Mouse (Mus musculus): ENCODE data around the gene Kirrel3. TPM values are rescaled to one million over a fixed set of nuclear protein-coding genes. Genes with fewer than 3 reads are reported as not detected.
A peak's percentile ranks its signal among the peaks of the same experiment; 100 is the strongest.

Kirrel3 gene
- polyA plus RNA-seq, 1 experiment from 2014 or later = 11.4 TPM

DNA sequence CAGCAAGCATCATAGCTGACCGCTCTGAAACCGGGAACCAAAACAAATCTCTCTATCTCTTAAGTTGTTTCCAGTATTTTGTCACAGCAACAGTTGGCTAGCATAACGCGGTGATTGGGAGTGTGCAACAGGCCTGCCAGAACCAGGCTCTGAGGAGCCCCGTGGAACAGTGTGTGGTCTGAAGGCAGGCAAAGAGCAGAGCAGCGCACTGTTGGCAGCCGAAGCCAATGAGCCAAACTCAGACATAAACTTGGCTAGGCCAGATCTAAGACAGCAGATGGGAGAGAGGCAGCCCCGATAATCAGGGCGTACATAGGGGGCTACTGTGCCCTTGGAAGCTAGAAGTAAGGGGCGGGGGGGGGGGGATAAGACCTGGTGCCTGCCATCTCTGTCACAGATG, 372.4 kb downstream of the Kirrel3 start:
- 92% methylated on average over 10 of the region's 10 CpGs for WGBS
- H3K4me1 ChIP-seq = peaks cover 8% of the 10 kb centered on the region; the same call in 1 of the 2 replicates
- no peak overlapping the region for H3K27ac ChIP-seq
- no peak overlapping the region for H3K4me3 ChIP-seq (replicated peaks)
- no peak overlapping the region for H3K4me2 ChIP-seq
- H3K9me3 ChIP-seq = no peaks in the 10 kb centered on the region
- H3K36me3 ChIP-seq (replicated peaks) = no peaks in the 10 kb centered on the region
- no peak for ATAC-seq (ENCODE audit: low FRiP score)
- no peak overlapping the region for H3K9ac ChIP-seq
- H3K27me3 ChIP-seq = peaks cover 3% of the 10 kb centered on the region; the same call in 1 of the 2 replicates

DNA sequence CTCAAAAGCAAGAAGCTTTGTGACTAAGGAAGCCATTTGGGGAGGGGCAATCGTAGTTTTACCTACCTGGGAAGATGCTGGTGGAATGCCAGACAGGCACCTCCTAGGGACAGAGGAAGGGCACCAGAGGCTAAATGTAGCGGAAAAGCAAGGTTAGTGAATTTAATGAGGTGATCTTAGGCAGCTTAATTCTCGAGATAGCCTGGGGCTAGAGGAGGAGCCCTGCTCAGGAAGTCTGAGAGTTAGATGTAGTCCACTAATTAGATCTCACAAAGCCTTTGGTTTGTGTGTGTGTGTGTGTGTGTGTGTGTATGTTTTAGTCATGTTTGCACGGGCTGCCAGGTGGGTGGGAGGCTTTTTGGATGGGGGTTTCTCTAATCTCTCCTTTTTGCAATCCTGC, 375.2 kb downstream of the Kirrel3 start:
- Histone ChIP-seq H3K9me3 (no peaks in the 10 kb centered on the region), H3K27me3 (peaks cover 3% of the 10 kb centered on the region; the same call in 1 of the 2 replicates), H3K4me1 (peaks cover 8% of the 10 kb centered on the region; the same call in 1 of the 2 replicates), H3K4me2 (no peak overlapping the region), H3K36me3 (replicated peaks) (no peaks in the 10 kb centered on the region), H3K9ac (no peak overlapping the region), H3K27ac (no peak overlapping the region), H3K4me3 (replicated peaks) (no peak overlapping the region)
- 24% methylated on average over 4 of the region's 4 CpGs for WGBS
- no peak for ATAC-seq (ENCODE audit: low FRiP score)

DNA sequence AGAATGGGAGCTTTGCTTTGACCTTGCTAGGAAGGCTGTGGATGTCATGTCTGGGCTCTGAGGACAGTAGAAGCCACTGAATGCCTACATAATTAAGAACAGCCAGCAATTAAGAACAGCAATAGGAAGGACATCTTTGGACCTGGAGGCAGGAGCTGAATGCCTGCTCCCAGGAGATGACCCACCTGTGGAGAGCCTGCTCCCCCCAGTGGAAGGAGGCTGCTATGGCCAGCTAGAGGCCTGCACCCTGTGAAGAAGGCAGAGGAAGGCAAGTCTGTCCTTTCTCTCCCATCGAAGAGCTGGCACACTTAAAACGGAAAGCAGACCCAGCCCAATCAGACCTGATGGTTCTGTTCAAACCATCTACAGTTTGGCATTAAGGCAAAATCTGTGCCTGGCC, 376.1 kb downstream of the Kirrel3 start:
- H3K9ac ChIP-seq = no peak overlapping the region

GRCm38 (mm10) chr9:34865606-34866005, 379.9 kb downstream of the Kirrel3 start:
- 93% methylated on average over 6 of the region's 6 CpGs for WGBS
- ATAC-seq (ENCODE audit: low FRiP score) = no peak
- peaks cover 18% of the 10 kb centered on the region for H3K27me3 ChIP-seq
- peaks cover 8% of the 10 kb centered on the region; the same call in 1 of the 2 replicates for H3K4me1 ChIP-seq
- H3K9ac ChIP-seq = no peak overlapping the region; the same call in 1 of the 2 replicates
- no peaks in the 10 kb centered on the region for H3K9me3 ChIP-seq
- no peak overlapping the region for H3K4me2 ChIP-seq
- H3K4me3 ChIP-seq (replicated peaks) = no peak overlapping the region
- H3K27ac ChIP-seq = no peak overlapping the region
- no peaks in the 10 kb centered on the region for H3K36me3 ChIP-seq (replicated peaks)

More for the DNA sequence above, 376.1 kb downstream of the Kirrel3 start:
- Histone ChIP-seq H3K4me3 (replicated peaks) (no peak overlapping the region), H3K36me3 (replicated peaks) (no peaks in the 10 kb centered on the region), H3K4me2 (no peak overlapping the region), H3K27ac (no peak overlapping the region), H3K4me1 (peaks cover 8% of the 10 kb centered on the region; the same call in 1 of the 2 replicates), H3K9me3 (no peaks in the 10 kb centered on the region), H3K27me3 (peaks cover 3% of the 10 kb centered on the region; the same call in 1 of the 2 replicates)
- peak; percentile 59; the same call in 1 of the 2 replicates for ATAC-seq (ENCODE audit: low FRiP score)
- 31% methylated on average over 2 of the region's 2 CpGs for WGBS

- H3K4me2 ChIP-seq = peak overlapping the region; percentile 32
- no peaks in the 10 kb centered on the region for H3K36me3 ChIP-seq (replicated peaks)
- H3K27ac ChIP-seq = 0 out of 2 replicates have a peak overlapping the region, but pooled peaks have one; percentile 25
- no peak overlapping the region for H3K9ac ChIP-seq
- H3K4me3 ChIP-seq (replicated peaks) = no peak overlapping the region
- 11% methylated on average over 15 of the region's 15 CpGs for WGBS
- peaks cover 25% of the 10 kb centered on the region for H3K4me1 ChIP-seq
- peaks cover 34% of the 10 kb centered on the region for H3K27me3 ChIP-seq
- 0 out of 2 replicates have a peak, but pooled peaks have one; percentile 36 for ATAC-seq (ENCODE audit: low FRiP score)
- no peaks in the 10 kb centered on the region for H3K9me3 ChIP-seq
Measured at GRCm38 (mm10) chr9:34871316-34871966, 385.7 kb downstream of the Kirrel3 start.

DNA sequence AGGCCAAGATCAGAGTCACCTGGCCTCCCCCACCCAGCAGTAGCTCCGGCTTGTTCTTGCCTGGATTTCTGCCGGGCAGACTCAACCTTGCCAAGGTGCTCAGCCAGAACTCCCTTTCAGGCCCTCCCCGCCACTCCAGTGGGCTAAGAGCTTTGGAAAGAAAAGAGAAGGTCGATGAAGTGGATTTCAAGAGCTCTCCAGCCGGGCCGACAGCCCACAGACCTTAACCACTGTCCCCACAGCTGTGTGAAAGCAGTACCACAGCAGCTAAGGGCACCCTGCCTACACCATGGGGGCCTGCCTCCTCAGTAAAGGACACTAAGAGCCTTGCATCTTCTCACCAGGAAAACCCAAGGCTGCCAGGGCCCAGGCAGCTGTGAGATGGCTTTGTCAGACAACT, 389.5 kb downstream of the Kirrel3 start:
- 65% methylated on average over 6 of the region's 6 CpGs for WGBS
- Histone ChIP-seq H3K4me2 (no peak overlapping the region), H3K4me3 (replicated peaks) (no peak overlapping the region), H3K27me3 (peaks cover 22% of the 10 kb centered on the region), H3K27ac (no peak overlapping the region), H3K9ac (no peak overlapping the region), H3K4me1 (peaks cover 25% of the 10 kb centered on the region), H3K9me3 (no peaks in the 10 kb centered on the region), H3K36me3 (replicated peaks) (no peaks in the 10 kb centered on the region)
- no peak for ATAC-seq (ENCODE audit: low FRiP score)

GRCm38 (mm10) chr9:34877186-34877585, 391.5 kb downstream of the Kirrel3 start:
- Histone ChIP-seq H3K4me3 (replicated peaks) (no peak overlapping the region), H3K27me3 (peaks cover 15% of the 10 kb centered on the region), H3K4me1 (peaks cover 17% of the 10 kb centered on the region), H3K27ac (no peak overlapping the region), H3K36me3 (replicated peaks) (no peaks in the 10 kb centered on the region), H3K4me2 (no peak overlapping the region), H3K9me3 (no peaks in the 10 kb centered on the region), H3K9ac (no peak overlapping the region)
- no peak for ATAC-seq (ENCODE audit: low FRiP score)
- 76% methylated on average over 3 of the region's 3 CpGs for WGBS

DNA sequence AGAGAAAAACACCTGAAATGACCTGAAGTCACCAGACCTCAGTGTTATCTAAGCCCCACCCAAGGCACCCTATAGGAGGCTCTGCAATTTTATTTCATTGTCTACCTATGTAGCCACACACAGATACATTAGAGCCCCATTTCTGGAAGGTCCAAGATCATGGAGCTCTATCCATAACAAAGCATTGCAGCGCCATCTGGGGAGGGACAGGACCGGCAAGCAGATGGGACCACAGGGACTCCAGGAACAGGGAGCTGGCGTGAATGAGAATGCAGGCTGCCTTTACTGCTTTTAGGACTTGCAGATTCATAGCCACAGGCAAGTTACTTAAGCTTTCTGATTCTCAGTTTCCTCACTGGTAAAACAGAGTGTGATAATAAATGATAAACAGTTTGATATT, 392.1 kb downstream of the Kirrel3 start:
- ATAC-seq (ENCODE audit: low FRiP score) = no peak
- no peak overlapping the region for H3K27ac ChIP-seq
- H3K9ac ChIP-seq = no peak overlapping the region
- peaks cover 15% of the 10 kb centered on the region for H3K27me3 ChIP-seq
- no peaks in the 10 kb centered on the region for H3K36me3 ChIP-seq (replicated peaks)
- H3K4me1 ChIP-seq = peaks cover 17% of the 10 kb centered on the region
- H3K4me3 ChIP-seq (replicated peaks) = no peak overlapping the region
- H3K4me2 ChIP-seq = no peak overlapping the region
- 65% methylated on average over 3 of the region's 3 CpGs for WGBS
- no peaks in the 10 kb centered on the region for H3K9me3 ChIP-seq

GRCm38 (mm10) chr9:34881750-34882149, 396.1 kb downstream of the Kirrel3 start:
- no peak overlapping the region for H3K27ac ChIP-seq
- H3K9me3 ChIP-seq = no peaks in the 10 kb centered on the region
- H3K4me1 ChIP-seq = peaks cover 11% of the 10 kb centered on the region
- H3K27me3 ChIP-seq = no peaks in the 10 kb centered on the region; the same call in 1 of the 2 replicates
- H3K4me3 ChIP-seq (replicated peaks) = no peak overlapping the region
- H3K4me2 ChIP-seq = no peak overlapping the region
- no peaks in the 10 kb centered on the region for H3K36me3 ChIP-seq (replicated peaks)
- no peak for ATAC-seq (ENCODE audit: low FRiP score)
- no peak overlapping the region for H3K9ac ChIP-seq
- WGBS = 44% methylated on average over 5 of the region's 5 CpGs

- H3K4me1 ChIP-seq = peaks cover 15% of the 10 kb centered on the region
- no peak overlapping the region for H3K4me2 ChIP-seq
- no peaks in the 10 kb centered on the region for H3K9me3 ChIP-seq
- WGBS = 5% methylated on average over 2 of the region's 2 CpGs
- no peak for ATAC-seq (ENCODE audit: low FRiP score)
- H3K36me3 ChIP-seq (replicated peaks) = no peaks in the 10 kb centered on the region
- no peaks in the 10 kb centered on the region; the same call in 1 of the 2 replicates for H3K27me3 ChIP-seq
- no peak overlapping the region for H3K27ac ChIP-seq
- no peak overlapping the region for H3K4me3 ChIP-seq (replicated peaks)
- no peak overlapping the region for H3K9ac ChIP-seq
Measured at GRCm38 (mm10) chr9:34882211-34882610, 396.5 kb downstream of the Kirrel3 start.

GRCm38 (mm10) chr9:34883122-34883521, 397.4 kb downstream of the Kirrel3 start:
- no peak for ATAC-seq (ENCODE audit: low FRiP score)
- 28% methylated on average over 4 of the region's 4 CpGs for WGBS
- H3K9ac ChIP-seq = no peak overlapping the region
- H3K27ac ChIP-seq = no peak overlapping the region
- H3K36me3 ChIP-seq (replicated peaks) = no peaks in the 10 kb centered on the region
- no peaks in the 10 kb centered on the region for H3K9me3 ChIP-seq
- H3K4me2 ChIP-seq = no peak overlapping the region
- H3K4me1 ChIP-seq = peaks cover 23% of the 10 kb centered on the region
- H3K4me3 ChIP-seq (replicated peaks) = no peak overlapping the region
- no peaks in the 10 kb centered on the region; the same call in 1 of the 2 replicates for H3K27me3 ChIP-seq

GRCm38 (mm10) chr9:34884325-34884724, 398.6 kb downstream of the Kirrel3 start:
- Histone ChIP-seq H3K27me3 (no peaks in the 10 kb centered on the region; the same call in 1 of the 2 replicates), H3K9me3 (no peaks in the 10 kb centered on the region)

DNA sequence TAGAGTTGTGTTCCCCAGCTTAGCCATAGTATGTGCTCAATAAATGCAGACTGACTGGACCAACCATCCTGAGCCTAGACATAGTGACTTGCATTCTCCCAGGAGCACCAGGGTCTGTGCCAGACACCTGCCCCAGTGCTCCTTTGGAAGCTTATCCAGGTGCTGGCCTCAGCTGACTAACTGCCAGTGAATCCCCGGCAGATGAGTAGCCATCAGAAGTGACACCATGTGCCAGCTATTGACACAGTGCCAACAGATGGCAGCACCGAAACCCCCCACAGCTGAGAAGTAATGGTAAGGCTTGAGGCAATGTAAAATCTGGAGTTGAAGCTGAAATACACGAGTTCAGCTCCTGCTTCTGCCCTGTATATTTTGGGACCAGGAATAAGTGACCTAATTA, 399.2 kb downstream of the Kirrel3 start:
- H3K4me3 ChIP-seq (replicated peaks) = no peak overlapping the region
- H3K4me1 ChIP-seq = peaks cover 34% of the 10 kb centered on the region
- no peak for ATAC-seq (ENCODE audit: low FRiP score)
- no peak overlapping the region for H3K9ac ChIP-seq
- no peaks in the 10 kb centered on the region for H3K9me3 ChIP-seq
- H3K27me3 ChIP-seq = no peaks in the 10 kb centered on the region; the same call in 1 of the 2 replicates
- no peak overlapping the region for H3K27ac ChIP-seq
- H3K36me3 ChIP-seq (replicated peaks) = no peaks in the 10 kb centered on the region
- WGBS = 80% methylated on average over 3 of the region's 3 CpGs
- H3K4me2 ChIP-seq = no peak overlapping the region

More at GRCm38 (mm10) chr9:34884325-34884724, 398.6 kb downstream of the Kirrel3 start:
- no peak for ATAC-seq (ENCODE audit: low FRiP score)
- Histone ChIP-seq H3K4me2 (no peak overlapping the region), H3K27ac (no peak overlapping the region), H3K4me1 (peaks cover 34% of the 10 kb centered on the region), H3K36me3 (replicated peaks) (no peaks in the 10 kb centered on the region), H3K9ac (no peak overlapping the region), H3K4me3 (replicated peaks) (no peak overlapping the region)
- 91% methylated on average over 3 of the region's 3 CpGs for WGBS
